Mouse (Mus musculus): ENCODE data around the gene Galntl6. TPM values are rescaled to one million over a fixed set of nuclear protein-coding genes. Genes with fewer than 3 reads are reported as not detected.

Galntl6 gene
- polyA plus RNA-seq, 1 experiment, result not detected

DNA sequence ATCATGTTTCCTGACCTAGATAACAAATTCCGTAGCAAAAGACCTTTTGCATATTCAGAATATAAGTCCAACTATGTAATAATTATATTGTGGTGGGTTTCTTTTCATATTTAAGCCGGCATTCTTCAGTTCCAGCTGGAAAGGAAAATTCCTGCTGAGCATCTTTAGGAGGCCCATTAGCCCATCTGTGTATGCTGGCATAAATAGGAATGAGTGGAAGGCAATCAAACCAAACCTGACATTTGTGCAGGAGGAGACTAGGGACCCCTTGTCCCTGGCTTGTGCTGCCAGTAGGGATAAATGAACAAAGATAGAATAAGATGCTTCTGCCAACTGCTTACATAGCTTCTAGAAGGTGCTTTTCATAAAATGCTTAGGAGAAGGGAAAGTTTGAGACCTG lies 243.4 kb downstream of the Galntl6 start:
- H3K4me3 ChIP-seq, result no peak overlapping the region
- H3K27me3 ChIP-seq (ENCODE audit: control insufficient read depth, insufficient read depth, insufficient read length), result no peaks in the 10 kb centered on the region
- no peak overlapping the region for H3ac ChIP-seq (ENCODE audit: control insufficient read depth, insufficient read length)
- no peaks in the 10 kb centered on the region for H3K79me2 ChIP-seq (ENCODE audit: control insufficient read depth, insufficient read depth)
- TF ChIP-seq E2F4 (IDR thresholded peaks at IDR 0.05; ENCODE audit: insufficient read depth) (no peak), TCF12 (IDR thresholded peaks at IDR 0.05; ENCODE audit: insufficient read depth, poor library complexity, severe bottlenecking) (no peak), SRF (IDR thresholded peaks at IDR 0.05; ENCODE audit: control insufficient read depth, insufficient read length, low read depth) (no peak), REST (IDR thresholded peaks at IDR 0.05; ENCODE audit: insufficient read depth, insufficient read length) (no peak), USF1 (IDR thresholded peaks at IDR 0.05; ENCODE audit: low read depth) (no peak), MYOD1 (IDR thresholded peaks at IDR 0.05; ENCODE audit: control insufficient read depth in 1 of 3, insufficient read length in 2 of 3, low read depth in 2 of 3) (no peak), CEBPB (IDR thresholded peaks at IDR 0.05; ENCODE audit: insufficient read depth, poor library complexity, severe bottlenecking) (no peak), MAX (IDR thresholded peaks at IDR 0.05; ENCODE audit: low read depth) (no peak), POLR2AphosphoS2 (IDR thresholded peaks at IDR 0.05; ENCODE audit: insufficient read length, low read depth) (no peak), TCF3 (IDR thresholded peaks at IDR 0.05; ENCODE audit: insufficient read length, low read depth) (no peak), MYOG (IDR thresholded peaks at IDR 0.05; ENCODE audit: control insufficient read depth in 1 of 3, insufficient read depth in 1 of 3, insufficient read length in 2 of 3, low read depth in 2 of 3) (no peak)
- no peaks in the 10 kb centered on the region for H3K36me3 ChIP-seq (ENCODE audit: control insufficient read depth, insufficient read depth)
- no peak overlapping the region for H3K4me2 ChIP-seq (ENCODE audit: low read depth)

DNA sequence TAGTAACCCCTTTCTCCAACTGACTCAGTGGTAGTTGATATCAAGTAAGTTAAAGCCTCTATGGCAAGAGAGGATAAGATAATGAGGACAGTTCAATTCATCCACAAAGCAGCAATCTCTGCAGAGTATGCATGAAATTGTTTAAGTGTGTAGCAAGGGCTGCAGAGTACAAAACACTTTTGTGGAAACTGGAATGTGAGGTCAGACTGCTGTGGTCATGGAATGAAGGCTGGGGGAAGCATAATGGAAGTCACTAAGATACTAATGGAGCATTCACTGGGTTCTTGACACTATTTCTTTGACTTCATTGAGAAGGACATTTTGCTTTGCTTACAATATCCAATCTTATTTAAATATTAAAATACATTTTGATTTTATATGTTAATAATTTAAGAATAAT lies 252.4 kb downstream of the Galntl6 start:
- no peaks in the 10 kb centered on the region for H3K27me3 ChIP-seq (ENCODE audit: control insufficient read depth, insufficient read depth, insufficient read length)
- H3K79me2 ChIP-seq (ENCODE audit: control insufficient read depth, insufficient read depth), result no peaks in the 10 kb centered on the region
- no peak overlapping the region for H3K4me3 ChIP-seq
- H3ac ChIP-seq (ENCODE audit: control insufficient read depth, insufficient read length), result no peak overlapping the region
- H3K4me2 ChIP-seq (ENCODE audit: low read depth), result no peak overlapping the region
- H3K36me3 ChIP-seq (ENCODE audit: control insufficient read depth, insufficient read depth), result no peaks in the 10 kb centered on the region
- no peak for TF ChIP-seq CEBPB (IDR thresholded peaks at IDR 0.05; ENCODE audit: insufficient read depth, poor library complexity, severe bottlenecking)
- TF ChIP-seq MYOG (IDR thresholded peaks at IDR 0.05; ENCODE audit: control insufficient read depth in 1 of 3, insufficient read depth in 1 of 3, insufficient read length in 2 of 3, low read depth in 2 of 3), result no peak
- no peak for TF ChIP-seq POLR2A (IDR thresholded peaks at IDR 0.05; ENCODE audit: insufficient read length, low read depth)
- no peak for TF ChIP-seq REST (IDR thresholded peaks at IDR 0.05; ENCODE audit: insufficient read depth, insufficient read length)
- TF ChIP-seq MYOD1 (IDR thresholded peaks at IDR 0.05; ENCODE audit: control insufficient read depth in 1 of 3, insufficient read length in 2 of 3, low read depth in 2 of 3), result no peak
- TF ChIP-seq USF1 (IDR thresholded peaks at IDR 0.05; ENCODE audit: low read depth), result no peak
- TF ChIP-seq E2F4 (IDR thresholded peaks at IDR 0.05; ENCODE audit: insufficient read depth), result no peak
- no peak for TF ChIP-seq MAX (IDR thresholded peaks at IDR 0.05; ENCODE audit: low read depth)
- no peak for TF ChIP-seq SRF (IDR thresholded peaks at IDR 0.05; ENCODE audit: control insufficient read depth, insufficient read length, low read depth)
- TF ChIP-seq TCF3 (IDR thresholded peaks at IDR 0.05; ENCODE audit: insufficient read length, low read depth), result no peak
- TF ChIP-seq POLR2AphosphoS2 (IDR thresholded peaks at IDR 0.05; ENCODE audit: insufficient read length, low read depth), result no peak
- TF ChIP-seq TCF12 (IDR thresholded peaks at IDR 0.05; ENCODE audit: insufficient read depth, poor library complexity, severe bottlenecking), result no peak

DNA sequence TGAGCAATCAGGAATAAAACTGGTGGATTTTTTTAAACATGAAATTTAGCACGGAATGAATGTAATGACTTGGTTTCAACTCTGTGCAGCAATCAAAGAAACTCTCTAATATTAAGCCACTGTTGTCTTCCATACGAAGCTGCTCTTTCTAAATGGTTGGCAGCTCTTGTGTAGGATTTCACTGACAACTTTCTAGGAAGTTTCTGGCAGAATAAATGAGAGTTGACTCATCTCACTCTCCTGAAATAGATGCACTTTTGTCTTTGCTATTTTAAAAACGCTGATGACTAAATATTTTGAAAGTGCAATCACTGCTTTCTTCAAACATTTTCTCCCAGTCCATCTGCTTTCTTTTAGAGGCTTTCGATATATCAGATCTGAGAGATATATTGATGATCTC lies 256.8 kb downstream of the Galntl6 start:
- Histone ChIP-seq H3K79me2 (ENCODE audit: control insufficient read depth, insufficient read depth) (no peaks in the 10 kb centered on the region), H3K27me3 (ENCODE audit: control insufficient read depth, insufficient read depth, insufficient read length) (no peaks in the 10 kb centered on the region), H3K4me2 (ENCODE audit: low read depth) (no peak overlapping the region), H3K36me3 (ENCODE audit: control insufficient read depth, insufficient read depth) (no peaks in the 10 kb centered on the region), H3K4me3 (no peak overlapping the region), H3ac (ENCODE audit: control insufficient read depth, insufficient read length) (no peak overlapping the region)
- TF ChIP-seq TCF12 (IDR thresholded peaks at IDR 0.05; ENCODE audit: insufficient read depth, poor library complexity, severe bottlenecking), result no peak
- no peak for TF ChIP-seq SRF (IDR thresholded peaks at IDR 0.05; ENCODE audit: control insufficient read depth, insufficient read length, low read depth)
- no peak for TF ChIP-seq POLR2A (IDR thresholded peaks at IDR 0.05; ENCODE audit: insufficient read length, low read depth)
- TF ChIP-seq E2F4 (IDR thresholded peaks at IDR 0.05; ENCODE audit: insufficient read depth), result no peak
- TF ChIP-seq CEBPB (IDR thresholded peaks at IDR 0.05; ENCODE audit: insufficient read depth, poor library complexity, severe bottlenecking), result no peak

DNA sequence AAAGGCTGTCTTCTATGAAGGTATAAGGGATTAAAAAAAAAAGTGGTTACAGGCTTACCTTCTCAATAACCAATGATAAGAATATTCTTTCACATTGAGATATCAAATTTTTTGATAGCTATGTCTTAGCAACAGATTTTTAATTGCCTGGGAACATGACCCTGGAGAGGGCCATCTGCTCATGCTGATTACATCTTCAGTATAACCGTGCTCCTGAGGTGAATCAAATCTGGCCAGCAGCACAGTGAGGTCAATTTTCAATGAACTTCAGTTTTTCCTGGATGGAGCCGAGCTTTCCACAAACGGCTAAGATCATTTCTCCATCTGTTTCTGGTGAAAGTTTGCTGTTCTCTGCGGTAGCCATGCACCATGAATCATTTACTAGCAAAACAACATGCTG lies 306.0 kb downstream of the Galntl6 start:
- Histone ChIP-seq H3K4me2 (ENCODE audit: low read depth) (no peak overlapping the region), H3ac (ENCODE audit: control insufficient read depth, insufficient read length) (no peak overlapping the region), H3K36me3 (ENCODE audit: control insufficient read depth, insufficient read depth) (no peaks in the 10 kb centered on the region), H3K79me2 (ENCODE audit: control insufficient read depth, insufficient read depth) (no peaks in the 10 kb centered on the region), H3K27me3 (ENCODE audit: control insufficient read depth, insufficient read depth, insufficient read length) (no peaks in the 10 kb centered on the region), H3K4me3 (no peak overlapping the region)
- TF ChIP-seq TCF12 (IDR thresholded peaks at IDR 0.05; ENCODE audit: insufficient read depth, poor library complexity, severe bottlenecking) (no peak), USF1 (IDR thresholded peaks at IDR 0.05; ENCODE audit: low read depth) (no peak), SRF (IDR thresholded peaks at IDR 0.05; ENCODE audit: control insufficient read depth, insufficient read length, low read depth) (no peak), MAX (IDR thresholded peaks at IDR 0.05; ENCODE audit: low read depth) (no peak), CEBPB (IDR thresholded peaks at IDR 0.05; ENCODE audit: insufficient read depth, poor library complexity, severe bottlenecking) (no peak), TCF3 (IDR thresholded peaks at IDR 0.05; ENCODE audit: insufficient read length, low read depth) (no peak), MYOG (IDR thresholded peaks at IDR 0.05; ENCODE audit: control insufficient read depth in 1 of 3, insufficient read depth in 1 of 3, insufficient read length in 2 of 3, low read depth in 2 of 3) (no peak), POLR2A (IDR thresholded peaks at IDR 0.05; ENCODE audit: insufficient read length, low read depth) (no peak), E2F4 (IDR thresholded peaks at IDR 0.05; ENCODE audit: insufficient read depth) (no peak), POLR2AphosphoS2 (IDR thresholded peaks at IDR 0.05; ENCODE audit: insufficient read length, low read depth) (no peak), REST (IDR thresholded peaks at IDR 0.05; ENCODE audit: insufficient read depth, insufficient read length) (no peak), MYOD1 (IDR thresholded peaks at IDR 0.05; ENCODE audit: control insufficient read depth in 1 of 3, insufficient read length in 2 of 3, low read depth in 2 of 3) (no peak)

DNA sequence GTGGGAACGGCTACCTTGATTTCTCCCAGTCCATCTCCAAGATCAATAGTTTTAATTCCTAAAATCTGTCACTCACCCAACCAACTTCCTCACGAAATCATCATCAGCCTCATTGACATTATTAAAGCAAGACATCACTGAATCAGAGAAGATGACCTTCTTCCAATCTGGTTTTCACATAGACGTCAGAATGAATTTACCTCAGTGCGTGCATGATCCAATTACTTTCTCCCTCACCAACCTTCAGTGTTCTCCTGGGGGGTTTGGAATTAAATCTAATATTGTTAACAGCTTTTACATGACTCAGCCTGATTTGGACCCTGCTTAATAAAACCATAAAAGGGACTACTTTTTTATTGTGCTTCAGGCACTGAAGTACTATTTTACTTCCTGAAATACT lies 307.7 kb downstream of the Galntl6 start:
- H3ac ChIP-seq (ENCODE audit: control insufficient read depth, insufficient read length), result no peak overlapping the region
- no peak overlapping the region for H3K4me3 ChIP-seq
- no peaks in the 10 kb centered on the region for H3K79me2 ChIP-seq (ENCODE audit: control insufficient read depth, insufficient read depth)
- no peak for TF ChIP-seq POLR2AphosphoS2 (IDR thresholded peaks at IDR 0.05; ENCODE audit: insufficient read length, low read depth)
- TF ChIP-seq E2F4 (IDR thresholded peaks at IDR 0.05; ENCODE audit: insufficient read depth), result no peak
- TF ChIP-seq SRF (IDR thresholded peaks at IDR 0.05; ENCODE audit: control insufficient read depth, insufficient read length, low read depth), result no peak
- no peak for TF ChIP-seq TCF12 (IDR thresholded peaks at IDR 0.05; ENCODE audit: insufficient read depth, poor library complexity, severe bottlenecking)
- no peak for TF ChIP-seq MYOD1 (IDR thresholded peaks at IDR 0.05; ENCODE audit: control insufficient read depth in 1 of 3, insufficient read length in 2 of 3, low read depth in 2 of 3)
- TF ChIP-seq USF1 (IDR thresholded peaks at IDR 0.05; ENCODE audit: low read depth), result no peak
- TF ChIP-seq MYOG (IDR thresholded peaks at IDR 0.05; ENCODE audit: control insufficient read depth in 1 of 3, insufficient read depth in 1 of 3, insufficient read length in 2 of 3, low read depth in 2 of 3), result no peak
- no peak for TF ChIP-seq TCF3 (IDR thresholded peaks at IDR 0.05; ENCODE audit: insufficient read length, low read depth)
- no peak for TF ChIP-seq MAX (IDR thresholded peaks at IDR 0.05; ENCODE audit: low read depth)
- TF ChIP-seq CEBPB (IDR thresholded peaks at IDR 0.05; ENCODE audit: insufficient read depth, poor library complexity, severe bottlenecking), result no peak
- no peak for TF ChIP-seq REST (IDR thresholded peaks at IDR 0.05; ENCODE audit: insufficient read depth, insufficient read length)
- no peak for TF ChIP-seq POLR2A (IDR thresholded peaks at IDR 0.05; ENCODE audit: insufficient read length, low read depth)
- H3K4me2 ChIP-seq (ENCODE audit: low read depth), result no peak overlapping the region
- no peaks in the 10 kb centered on the region for H3K27me3 ChIP-seq (ENCODE audit: control insufficient read depth, insufficient read depth, insufficient read length)
- no peaks in the 10 kb centered on the region for H3K36me3 ChIP-seq (ENCODE audit: control insufficient read depth, insufficient read depth)

All from myocyte (in vitro differentiated cells).